Comparison of ENCODE assay signal across 25 mouse cellular contexts in genomic region chr1:120070168-120070567, GRCm38 (mm10). TPM values are rescaled to one million over a fixed set of nuclear protein-coding genes. Genes with fewer than 3 reads are reported as not detected.
DNase-seq lines count a peak whose midpoint lies in the region; ATAC-seq and TF ChIP-seq lines count a peak whose summit lies in the region.
"Had no signal": no experiment of that assay in that cellular context is flagged by ENCODE, and none has a peak within 500 bp of the region (broad histone marks: within the 10 kb centered on the region; RNA-seq: fewer than 3 reads in every experiment).

No protein-coding gene starts in this region.

- DNase-seq in embryo, embryonic 10 days (ENCODE audit: low spot score): peak; percentile 32
- DNase-seq in embryo, embryonic 9.5 days (ENCODE audit: extremely low spot score): no peak
- DNase-seq in liver, adult 2 months (ENCODE audit: extremely low read depth, low read depth, low spot score): peak; percentile 76
- no peak for DNase-seq in left cerebral cortex, postnatal 25 days (ENCODE audit: low spot score in 2 of 2)
- DNase-seq: adrenal gland, postnatal 10 days; cerebellum, adult 18-20 months; cerebellum, postnatal 14 days; gastrocnemius, postnatal 25 days; heart, adult 18-20 months; lung, embryonic 14.5 days; lung, postnatal 36 days; retina, postnatal 1 day; right cerebral cortex, postnatal 25 days; thymus, postnatal 25 days had no signal

- TF ChIP-seq POLR2A in liver, adult 2 months (IDR thresholded peaks at IDR 0.05; ENCODE audit: extremely low read depth, insufficient read depth, low read length): no peak
- TF ChIP-seq POLR2A in small intestine, adult 2 months (IDR thresholded peaks at IDR 0.05; ENCODE audit: low read depth, low read length): no peak

- H3K27me3 ChIP-seq in liver, adult 2 months (ENCODE audit: control insufficient read depth, insufficient read depth, low read length): no peaks in the 10 kb centered on the region
- peaks cover 36% of the 10 kb centered on the region for H3K27me3 ChIP-seq in liver, embryonic 12.5 days (replicated peaks)
- H3K27me3 ChIP-seq in intestine, embryonic 16.5 days (replicated peaks; ENCODE audit: control insufficient read depth, insufficient read depth, low read length): no peaks in the 10 kb centered on the region
- no peaks in the 10 kb centered on the region for H3K27me3 ChIP-seq in small intestine, adult 2 months (ENCODE audit: control insufficient read depth, insufficient read depth, low read length)

- H3K4me3 ChIP-seq in liver, adult 2 months (ENCODE audit: insufficient read depth, low read depth, low read length): no peak overlapping the region
- H3K4me3 ChIP-seq in liver, embryonic 12.5 days: no peak overlapping the region
- H3K4me3 ChIP-seq in intestine, embryonic 16.5 days (ENCODE audit: low read length): no peak overlapping the region
- no peak overlapping the region for H3K4me3 ChIP-seq in small intestine, adult 2 months (ENCODE audit: low read depth, low read length)
- H3K4me3 ChIP-seq: embryonic facial prominence, embryonic 13.5 days; erythroblast, embryonic 14.5 days; forebrain, embryonic 12.5 days; heart, embryonic 13.5 days; hindbrain, embryonic 12.5 days; megakaryocyte, embryonic 14.5 days; midbrain, embryonic 15.5 days; neural tube, embryonic 13.5 days had no signal

- H3K27ac ChIP-seq in liver, adult 2 months (replicated peaks; ENCODE audit: insufficient read depth, low read depth, low read length): peak overlapping the region; percentile 7; the same call in 1 of the 2 replicates
- no peak overlapping the region for H3K27ac ChIP-seq in liver, embryonic 12.5 days
- peak overlapping the region; percentile 39; the same call in 1 of the 2 replicates for H3K27ac ChIP-seq in intestine, embryonic 16.5 days (ENCODE audit: low read length)
- peak overlapping the region; percentile 50; the same call in 1 of the 2 replicates for H3K27ac ChIP-seq in small intestine, adult 2 months (ENCODE audit: insufficient read depth, low read depth, low read length)
- H3K27ac ChIP-seq: embryonic facial prominence, embryonic 13.5 days; forebrain, embryonic 12.5 days; heart, embryonic 13.5 days; hindbrain, embryonic 12.5 days; midbrain, embryonic 15.5 days; neural tube, embryonic 13.5 days had no signal

- H3K36me3 ChIP-seq in liver, adult 2 months (ENCODE audit: control insufficient read depth, insufficient read depth, low read length): peaks cover 7% of the 10 kb centered on the region
- peaks cover 3% of the 10 kb centered on the region; the same call in 1 of the 2 replicates for H3K36me3 ChIP-seq in liver, embryonic 12.5 days
- H3K36me3 ChIP-seq in intestine, embryonic 16.5 days (ENCODE audit: control insufficient read depth, insufficient read depth, low read length): no peaks in the 10 kb centered on the region
- peaks cover 12% of the 10 kb centered on the region for H3K36me3 ChIP-seq in small intestine, adult 2 months (ENCODE audit: control insufficient read depth, insufficient read depth, low read length)
- H3K36me3 ChIP-seq: embryonic facial prominence, embryonic 13.5 days; forebrain, embryonic 12.5 days; hindbrain, embryonic 12.5 days; midbrain, embryonic 15.5 days; neural tube, embryonic 13.5 days had no signal

- intact Hi-C loops in left cerebral cortex, postnatal 25 days (cut with DNase I): no loop called here

- peaks cover 19% of the 10 kb centered on the region; the same call in 1 of the 2 replicates for H3K79me2 ChIP-seq in liver, adult 2 months (ENCODE audit: control insufficient read depth, insufficient read depth, low read length)

- no peak for ATAC-seq in liver, embryonic 12.5 days
- ATAC-seq in intestine, embryonic 16.5 days: peak; percentile 37
- ATAC-seq: midbrain, embryonic 15.5 days had no signal

- H3K9me3 ChIP-seq in liver, embryonic 12.5 days (replicated peaks): no peaks in the 10 kb centered on the region
- no peaks in the 10 kb centered on the region for H3K9me3 ChIP-seq in intestine, embryonic 16.5 days (ENCODE audit: control insufficient read depth, low read length)
- H3K9me3 ChIP-seq: embryonic facial prominence, embryonic 13.5 days; forebrain, embryonic 12.5 days; heart, embryonic 13.5 days; hindbrain, embryonic 12.5 days; megakaryocyte, embryonic 14.5 days; midbrain, embryonic 15.5 days; neural tube, embryonic 13.5 days had no signal

- no peak for TF ChIP-seq CTCF in liver, adult 2 months (IDR thresholded peaks at IDR 0.05; ENCODE audit: low read depth, low read length)
- TF ChIP-seq CTCF in small intestine, adult 2 months (IDR thresholded peaks at IDR 0.05; ENCODE audit: extremely low read depth, insufficient read length, insufficient replicate concordance, low read depth, low read length): no peak

- WGBS in liver, adult 2 months: 52% methylated on average over 6 of the region's 6 CpGs
- WGBS in liver, embryonic 12.5 days (ENCODE audit: insufficient replicate concordance): 60% methylated on average over 6 of the region's 6 CpGs
- 49% methylated on average over 6 of the region's 6 CpGs for WGBS in intestine, embryonic 16.5 days
- WGBS in small intestine, adult 2 months: 36% methylated on average over 6 of the region's 6 CpGs

- no peak overlapping the region for H3K4me2 ChIP-seq in liver, embryonic 12.5 days
- H3K4me2 ChIP-seq in intestine, embryonic 16.5 days (ENCODE audit: low read depth, low read length): no peak overlapping the region
- H3K4me2 ChIP-seq: embryonic facial prominence, embryonic 13.5 days; forebrain, embryonic 12.5 days; heart, embryonic 13.5 days; hindbrain, embryonic 12.5 days; lung, embryonic 14.5 days; midbrain, embryonic 15.5 days; neural tube, embryonic 13.5 days had no signal

- H3K4me1 ChIP-seq in liver, adult 2 months (ENCODE audit: control insufficient read depth, insufficient read depth, low read length): peaks cover 49% of the 10 kb centered on the region
- peaks cover 20% of the 10 kb centered on the region; the same call in 1 of the 2 replicates for H3K4me1 ChIP-seq in liver, embryonic 12.5 days
- H3K4me1 ChIP-seq in intestine, embryonic 16.5 days (ENCODE audit: control insufficient read depth, insufficient read depth, low read length): peaks cover 40% of the 10 kb centered on the region
- H3K4me1 ChIP-seq in small intestine, adult 2 months (ENCODE audit: control insufficient read depth, insufficient read depth, insufficient read length, low read length): peaks cover 35% of the 10 kb centered on the region

- H3K9ac ChIP-seq in liver, adult 2 months (ENCODE audit: low read depth, low read length): no peak overlapping the region
- no peak overlapping the region for H3K9ac ChIP-seq in liver, embryonic 12.5 days
- H3K9ac ChIP-seq in intestine, embryonic 16.5 days (ENCODE audit: low read depth, low read length): no peak overlapping the region; the same call in 1 of the 2 replicates
- H3K9ac ChIP-seq: embryonic facial prominence, embryonic 13.5 days; forebrain, embryonic 12.5 days; heart, embryonic 13.5 days; hindbrain, embryonic 12.5 days; lung, embryonic 14.5 days; midbrain, embryonic 15.5 days; neural tube, embryonic 13.5 days had no signal

RNA-seq across cellular contexts. Expression of gene Tmem37, which starts 3.7 kb away (rescaled TPM):
- total RNA-seq in liver, adult 2 months (2014; rRNA removed): 64.9 and 96.5 TPM in 2 replicates
- 172 and 299 TPM in 2 replicates for polyA plus RNA-seq in liver, adult 2 months (2012; rRNA removed)
- polyA plus RNA-seq in liver, embryonic 12.5 days (2016; fragmentation: Nextera tagmentation; extraction: Ambion mirVana): 37.0 and 37.6 TPM in 2 replicates
- 108 and 129 TPM in 2 replicates for polyA plus RNA-seq in intestine, embryonic 16.5 days (2015; fragmentation: Nextera tagmentation; extraction: Ambion mirVana)
- 121 and 171 TPM in 2 replicates for polyA plus RNA-seq in small intestine, adult 2 months (2012; rRNA removed)
- total RNA-seq in left cerebral cortex, postnatal 25 days (2021): 1 to 10 TPM; 1.2 to 1.3 TPM

RNA-seq across cellular contexts. Expression of gene Dbi, which starts 50.7 kb away (rescaled TPM):
- total RNA-seq in liver, adult 2 months (2014; rRNA removed): 1,543 and 1,850 TPM in 2 replicates
- 1,631 and 1,632 TPM in 2 replicates for polyA plus RNA-seq in liver, adult 2 months (2012; rRNA removed)
- polyA plus RNA-seq in liver, embryonic 12.5 days (2016; fragmentation: Nextera tagmentation; extraction: Ambion mirVana): 470 and 475 TPM in 2 replicates
- 1,842 and 2,069 TPM in 2 replicates for polyA plus RNA-seq in intestine, embryonic 16.5 days (2015; fragmentation: Nextera tagmentation; extraction: Ambion mirVana)
- 419 and 468 TPM in 2 replicates for polyA plus RNA-seq in small intestine, adult 2 months (2012; rRNA removed)
- 100 to 1,000 TPM; 247 to 272 TPM for total RNA-seq in left cerebral cortex, postnatal 25 days (2021)

RNA-seq across cellular contexts. Expression of gene 3110009E18Rik, which starts 50.8 kb away (rescaled TPM):
- 1.3 and 1.4 TPM in 2 replicates for total RNA-seq in liver, adult 2 months (2014; rRNA removed)
- polyA plus RNA-seq in liver, adult 2 months (2012; rRNA removed): 0.61 and 0.65 TPM in 2 replicates
- polyA plus RNA-seq in liver, embryonic 12.5 days (2016; fragmentation: Nextera tagmentation; extraction: Ambion mirVana): 12.8 and 14.3 TPM in 2 replicates
- 13.2 and 14.6 TPM in 2 replicates for polyA plus RNA-seq in intestine, embryonic 16.5 days (2015; fragmentation: Nextera tagmentation; extraction: Ambion mirVana)
- polyA plus RNA-seq in small intestine, adult 2 months (2012; rRNA removed): not detected in 2 replicates
- 1 to 10 TPM; 6.7 to 7.4 TPM for total RNA-seq in left cerebral cortex, postnatal 25 days (2021)
- polyA plus RNA-seq: erythroblast, embryonic 14.5 days had no signal

Comparison
In these comparisons a context has a peak if more than half of its experiments do, and no peak if none do; other contexts are left out.
1. DNase-seq: peak in embryo, embryonic 10 days (single experiment) and liver, adult 2 months (single experiment); none in embryo, embryonic 9.5 days (single experiment) and left cerebral cortex, postnatal 25 days (0 of 2).